Mouse (Mus musculus): ENCODE measurements at regions not wholly inside any gene's neighbourhood (a gene's known extent, or its start where the extent isn't known, plus 50 kb on each side); places are given as distances from the start of the nearest gene placed in this dataset.

DNA sequence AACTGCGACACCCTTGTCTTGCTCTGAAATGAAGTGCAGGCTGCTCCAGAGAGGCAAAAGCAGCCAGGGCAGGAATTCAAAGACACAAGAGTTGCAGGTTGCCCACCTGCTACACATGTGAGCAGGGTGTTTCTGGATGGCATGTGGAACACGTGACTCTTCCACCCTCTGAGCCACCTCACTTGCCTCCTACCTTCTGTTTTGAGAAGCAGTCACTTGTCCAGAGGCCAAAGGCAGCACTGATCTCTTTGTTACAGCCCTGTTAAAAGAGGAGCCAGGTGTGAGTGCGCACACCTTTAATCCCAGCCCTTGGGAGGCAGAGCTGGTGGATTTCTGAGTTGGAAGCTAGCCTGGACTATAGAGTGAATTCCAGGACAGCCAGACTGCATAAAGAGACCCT is 79.7 kb upstream of the Tle3 start:
- no peak for DNase-seq (ENCODE audit: low spot score in 2 of 2)

- no peak for DNase-seq (ENCODE audit: low spot score in 2 of 2)
Observed at GRCm38 (mm10) chr9:61293223-61293985, 78.8 kb upstream of the Tle3 start.

- no peak for DNase-seq (ENCODE audit: low spot score in 2 of 2)
Observed at GRCm38 (mm10) chr9:61295001-61295400, 77.2 kb upstream of the Tle3 start.

DNA sequence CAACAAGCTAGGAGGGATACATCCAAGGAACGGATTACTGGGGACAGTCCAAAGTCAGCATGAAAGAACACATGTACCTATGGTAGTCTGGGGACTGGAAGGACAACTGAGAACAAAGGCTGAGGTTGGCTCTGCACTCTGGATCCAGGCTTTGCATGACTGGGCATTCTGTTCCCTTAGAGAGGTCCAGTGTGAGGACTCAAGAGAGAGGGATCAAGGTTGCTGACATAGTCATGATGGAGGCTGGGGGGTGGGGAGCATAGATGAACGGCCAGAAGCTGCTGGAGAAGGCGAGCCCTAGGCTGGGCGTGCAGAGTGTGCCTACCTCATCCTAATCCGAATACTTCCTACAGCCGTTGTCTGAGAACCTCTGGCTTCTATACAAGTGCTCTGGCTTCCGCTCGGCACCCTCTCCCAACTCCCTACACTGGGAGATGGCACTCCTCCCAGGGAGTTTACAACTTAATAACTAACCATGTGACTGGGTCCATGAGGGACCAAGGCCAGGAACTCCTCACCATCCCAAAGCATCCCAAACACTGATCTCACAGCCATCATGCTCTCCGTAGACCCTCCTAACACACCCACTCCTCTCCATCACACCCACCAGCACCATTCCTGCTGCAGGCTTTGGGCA is 75.7 kb upstream of the Tle3 start:
- DNase-seq (ENCODE audit: low spot score in 2 of 2): no peak

DNA sequence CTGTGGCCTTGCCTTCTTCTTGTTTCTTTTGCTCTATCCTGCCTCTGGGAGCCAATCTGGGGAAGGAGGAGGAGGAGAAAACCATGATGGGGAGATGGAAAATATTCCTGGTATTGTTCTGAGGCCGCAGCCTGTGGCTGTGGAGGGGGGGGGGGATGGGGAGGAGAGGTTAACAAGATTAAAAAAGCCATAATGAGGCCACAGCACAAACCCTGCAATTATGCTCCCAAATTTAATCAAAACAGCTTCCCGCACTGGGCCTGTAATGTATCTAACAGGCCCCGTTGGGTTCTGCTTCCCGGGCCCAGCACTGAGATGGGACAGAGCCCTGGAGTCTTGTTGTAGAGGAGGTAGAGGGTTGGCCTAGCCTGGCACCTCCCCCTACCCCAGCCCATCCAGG is 74.8 kb upstream of the Tle3 start:
- no peak for DNase-seq (ENCODE audit: low spot score in 2 of 2)

- DNase-seq (ENCODE audit: low spot score in 2 of 2): no peak
Observed at GRCm38 (mm10) chr9:61299873-61300560, 72.1 kb upstream of the Tle3 start.

DNA sequence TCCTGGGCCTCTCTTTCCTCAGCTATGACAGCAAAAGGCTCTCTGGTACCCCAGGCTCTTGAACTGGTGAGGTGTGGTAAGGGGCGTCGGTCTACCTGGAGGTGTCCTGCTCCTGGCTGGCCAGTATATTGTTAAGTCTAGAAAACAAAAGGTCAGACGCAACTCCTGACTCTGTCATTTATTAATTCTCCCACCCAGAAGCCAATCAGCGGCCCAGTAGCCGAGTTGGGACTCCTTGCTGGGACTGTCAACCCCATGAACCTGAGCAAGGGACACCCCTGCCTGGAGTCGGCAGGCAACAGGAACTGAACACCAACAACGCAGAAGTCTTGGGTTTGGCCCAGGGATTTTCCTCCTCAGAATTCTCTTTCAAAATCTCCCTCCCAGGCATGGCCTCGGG is 71.1 kb upstream of the Tle3 start:
- no peak for DNase-seq (ENCODE audit: low spot score in 2 of 2)

- DNase-seq (ENCODE audit: low spot score in 2 of 2): no peak
Observed at GRCm38 (mm10) chr9:61302724-61303123, 69.4 kb upstream of the Tle3 start.

DNA sequence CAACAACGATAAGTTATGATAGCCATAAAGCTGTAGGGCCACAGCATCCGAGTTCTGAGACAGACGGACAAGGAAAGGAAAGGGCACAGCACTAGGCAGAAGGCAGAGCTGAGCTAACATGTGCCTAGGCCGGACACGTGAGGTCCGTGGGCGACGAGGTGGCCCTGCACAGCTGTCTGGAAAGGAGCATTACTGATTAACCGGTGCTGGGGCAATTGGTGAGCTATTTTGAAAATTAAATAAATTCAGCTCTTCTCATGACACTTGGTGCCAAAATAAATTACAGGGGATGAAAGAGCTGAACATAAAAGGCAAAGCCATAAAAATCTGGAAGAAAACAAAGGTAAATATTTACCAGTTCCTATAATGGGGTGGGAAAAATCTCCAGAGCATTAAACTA is 65.9 kb upstream of the Tle3 start:
- no peak for DNase-seq (ENCODE audit: low spot score in 2 of 2)

DNA sequence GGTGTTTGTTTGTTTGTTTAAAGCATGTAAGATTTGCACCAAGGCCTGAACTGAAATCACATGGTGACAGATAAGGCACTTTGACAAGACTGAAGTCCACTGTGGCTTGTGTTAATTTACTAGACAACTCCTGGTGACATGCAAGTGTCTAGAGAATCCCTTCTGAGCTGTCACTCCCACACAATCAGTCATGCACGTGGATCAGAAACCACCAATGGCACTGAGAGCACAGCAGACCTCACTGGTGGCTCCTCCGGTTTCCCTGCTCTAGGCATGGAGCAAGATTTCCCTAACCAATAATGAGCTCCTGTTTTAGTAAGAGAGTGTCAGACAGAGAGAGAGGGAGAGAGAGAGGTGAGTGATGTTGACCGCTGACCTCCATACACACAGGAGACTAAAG is 63.1 kb upstream of the Tle3 start:
- no peak for DNase-seq (ENCODE audit: low spot score in 2 of 2)

DNA sequence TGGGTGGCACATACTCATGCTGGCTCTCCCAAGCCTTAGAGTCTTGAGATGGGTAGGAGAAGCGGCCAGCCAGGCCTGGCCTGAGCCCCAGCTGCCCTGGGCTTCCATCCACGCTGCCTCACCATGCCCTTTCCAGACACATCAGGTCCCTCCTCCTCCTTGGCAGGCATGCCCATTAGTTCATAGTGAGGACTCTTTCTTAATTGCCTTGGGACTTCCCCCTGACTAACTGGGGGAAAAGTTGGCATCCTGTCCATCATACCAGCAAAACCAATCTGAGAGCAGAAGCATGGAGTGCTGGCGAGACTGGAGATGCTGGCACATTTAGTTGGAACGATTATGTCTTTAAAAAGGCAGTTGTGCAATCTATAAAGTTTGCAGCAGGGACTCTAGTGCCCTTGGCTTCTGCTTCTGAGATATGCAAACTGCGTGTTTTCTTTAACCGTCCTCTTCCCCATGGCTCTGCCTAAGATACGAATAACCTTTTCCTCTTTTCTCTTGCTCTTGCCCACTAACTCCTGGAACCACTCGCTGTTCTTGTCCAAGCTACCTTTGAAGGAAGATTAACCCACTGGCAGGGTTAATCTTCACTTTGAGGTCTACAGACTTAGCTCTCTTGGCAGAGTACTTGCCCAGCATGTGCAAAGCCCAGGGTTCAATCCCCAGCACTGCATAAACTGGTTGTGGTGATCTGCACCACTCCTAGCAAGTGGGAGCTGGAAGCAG is 62.2 kb upstream of the Tle3 start:
- no peak for DNase-seq (ENCODE audit: low spot score in 2 of 2)

DNA sequence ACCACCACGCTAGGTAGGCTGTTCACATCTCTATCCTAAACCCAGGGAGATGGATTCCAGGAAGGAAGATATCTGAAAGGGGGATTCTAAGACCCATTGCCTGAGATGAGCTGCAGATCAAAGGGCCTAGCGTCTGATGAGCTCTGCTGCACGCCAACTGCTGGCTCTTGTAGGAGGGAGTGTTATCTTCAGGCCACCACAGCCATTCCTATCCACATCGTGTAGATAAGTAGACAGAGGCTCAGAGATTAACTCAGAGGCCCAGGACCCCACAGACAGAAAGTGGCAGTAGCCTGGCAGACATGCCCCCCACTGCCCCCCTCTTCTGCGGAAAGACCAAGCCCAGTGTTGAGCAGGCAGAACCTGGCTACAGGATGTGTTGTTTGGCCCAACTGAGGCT is 61.6 kb upstream of the Tle3 start:
- no peak for DNase-seq (ENCODE audit: low spot score in 2 of 2)

GRCm38 (mm10) chr9:61311604-61312003 is 60.6 kb upstream of the Tle3 start:
- no peak for DNase-seq (ENCODE audit: low spot score in 2 of 2)

- no peak for DNase-seq (ENCODE audit: low spot score in 2 of 2)
Observed at GRCm38 (mm10) chr9:61314630-61315179, 57.5 kb upstream of the Tle3 start.

GRCm38 (mm10) chr9:61315371-61316298 is 56.5 kb upstream of the Tle3 start:
- no peak for DNase-seq (ENCODE audit: low spot score in 2 of 2)

DNA sequence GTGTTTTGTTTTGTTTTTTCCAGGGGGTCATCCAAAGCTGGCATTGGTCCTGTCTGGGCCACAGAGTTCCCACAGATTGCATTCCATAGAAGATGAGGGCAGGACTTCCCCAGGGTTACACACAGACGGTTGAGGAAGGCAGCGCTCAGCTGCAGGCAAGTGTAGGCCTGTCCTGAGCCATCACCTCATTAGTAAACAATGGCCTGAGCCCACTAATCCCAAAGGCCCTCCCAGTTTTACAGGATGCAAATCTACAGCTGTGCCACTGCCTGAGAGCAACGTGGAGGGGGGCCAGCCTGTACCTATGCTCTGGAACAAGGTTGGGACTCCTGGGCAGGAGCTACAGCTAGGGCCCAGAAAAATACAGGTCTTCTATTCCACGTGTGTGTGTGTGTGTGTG is 55.7 kb upstream of the Tle3 start:
- DNase-seq (ENCODE audit: low spot score in 2 of 2): no peak

DNA sequence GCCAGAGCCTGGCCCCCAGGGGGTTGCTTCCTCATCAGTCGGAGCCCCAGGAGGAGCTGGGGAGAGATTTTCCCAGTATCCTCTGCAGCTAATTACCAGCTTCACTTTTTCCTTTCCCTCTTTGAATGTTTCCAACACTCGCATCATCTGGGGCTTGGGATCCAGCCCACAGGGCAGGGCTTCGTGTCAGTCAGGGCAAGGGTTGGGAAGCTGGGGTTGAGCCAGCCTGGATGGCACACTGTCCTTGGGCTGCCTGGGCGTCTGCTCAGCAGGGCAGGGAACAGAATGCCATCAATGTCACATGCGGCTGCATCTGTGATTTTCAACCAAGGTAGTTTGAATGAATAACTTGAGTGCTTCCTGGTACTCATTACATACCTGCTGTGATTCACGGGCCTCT is 52.4 kb upstream of the Tle3 start:
- no peak for DNase-seq (ENCODE audit: low spot score in 2 of 2)

GRCm38 (mm10) chr9:61321314-61321713 is 50.9 kb upstream of the Tle3 start:
- DNase-seq (ENCODE audit: low spot score in 2 of 2): no peak

DNA sequence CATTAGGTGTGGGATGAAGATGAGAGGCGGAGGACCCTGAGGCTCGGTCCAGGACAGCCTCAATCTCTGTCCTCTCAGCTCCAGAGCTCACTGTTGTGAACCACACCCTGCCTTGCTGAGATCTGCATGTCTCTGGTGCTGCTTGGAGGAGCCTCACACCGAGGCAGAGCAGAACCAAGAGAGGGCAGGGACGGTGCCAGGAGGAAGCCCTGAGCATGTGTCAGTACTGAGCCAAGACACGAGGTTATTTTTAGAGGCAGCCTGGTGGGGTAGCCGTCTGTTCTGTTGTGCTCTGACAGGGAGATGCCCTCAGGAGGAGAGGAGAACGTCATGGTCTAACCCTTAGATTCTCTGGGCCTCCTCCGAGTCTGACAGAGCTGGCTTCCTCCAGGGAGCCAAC is 50.3 kb upstream of the Tle3 start:
- no peak for DNase-seq (ENCODE audit: low spot score in 2 of 2)

DNA sequence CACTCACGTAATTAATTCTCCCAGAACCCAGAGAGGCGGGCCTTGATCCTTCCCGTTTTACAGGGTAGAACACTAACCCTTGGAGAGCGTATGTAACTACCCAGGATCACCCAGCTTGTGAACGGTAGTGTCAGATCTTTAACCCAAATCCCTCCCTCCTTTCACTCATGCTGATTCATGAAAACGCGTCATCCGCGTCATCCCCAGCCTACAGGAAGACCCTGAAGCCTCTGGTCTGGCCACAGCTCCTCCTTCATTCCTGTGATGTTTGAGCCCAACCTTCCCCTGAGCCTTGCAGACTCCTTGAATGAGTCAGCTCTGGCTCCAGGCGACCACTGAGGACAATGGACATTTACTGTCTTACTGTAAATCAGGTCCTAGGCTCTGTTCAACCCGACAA is 49.8 kb upstream of the Tle3 start:
- no peak for DNase-seq (ENCODE audit: low spot score in 2 of 2)
